25 mouse cellular contexts compared by ENCODE assay signal in the genomic region with DNA sequence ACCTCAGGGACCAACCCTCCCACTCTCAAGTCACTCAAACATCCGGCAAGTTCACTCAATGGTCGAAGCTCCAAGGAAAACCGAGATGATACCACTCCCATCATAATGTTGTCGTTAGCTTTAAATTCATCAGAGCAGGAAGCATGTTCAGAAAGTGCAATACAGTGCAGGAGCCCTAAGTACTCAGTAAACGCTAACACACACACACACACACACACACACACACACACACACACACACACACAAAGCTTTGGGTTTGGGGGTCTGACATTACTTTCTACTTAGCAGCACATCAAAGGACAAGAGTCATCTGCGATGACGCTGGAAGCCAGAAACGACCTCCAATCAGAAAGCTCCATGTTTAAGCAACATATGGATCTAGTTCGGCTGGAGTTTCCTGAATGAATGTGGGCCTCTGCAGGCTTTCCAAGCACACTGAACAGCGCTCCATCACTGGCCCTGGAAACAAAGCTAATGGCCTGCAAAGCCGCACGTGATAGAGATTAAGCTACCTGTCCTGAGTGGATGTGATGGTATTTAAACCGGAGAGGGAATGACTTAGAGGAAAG.
DNase-seq lines count a peak whose midpoint lies in the region; ATAC-seq lines count a peak whose summit lies in the region.
"Had no signal": no experiment of that assay in that cellular context is flagged by ENCODE, and none has a peak within 500 bp of the region (broad histone marks: within the 10 kb centered on the region; RNA-seq: fewer than 3 reads in every experiment).

No protein-coding gene starts in this region.

- no peak for ATAC-seq in neural tube, embryonic 15.5 days (ENCODE audit: low FRiP score)
- peak; percentile 48; the same call in 1 of the 2 replicates for ATAC-seq in embryonic facial prominence, embryonic 13.5 days (ENCODE audit: insufficient number of reproducible peaks, insufficient read depth, low FRiP score, low TSS enrichment, low read depth)
- ATAC-seq in limb, embryonic 12.5 days (ENCODE audit: insufficient number of reproducible peaks, insufficient read depth, low FRiP score, low TSS enrichment, low read depth), result peak; percentile 73
- ATAC-seq: forebrain, embryonic 16.5 days had no signal

- H3K27ac ChIP-seq in neural tube, embryonic 15.5 days (replicated peaks), result no peak overlapping the region
- H3K27ac ChIP-seq in embryonic facial prominence, embryonic 13.5 days, result peak overlapping the region; percentile 79
- peak overlapping the region; percentile 83 for H3K27ac ChIP-seq in limb, embryonic 12.5 days
- H3K27ac ChIP-seq: gastrocnemius, adult 2 months; heart, embryonic 13.5 days; liver, embryonic 13.5 days; neural tube, embryonic 13.5 days had no signal

- H3K9me3 ChIP-seq in neural tube, embryonic 15.5 days (replicated peaks), result no peaks in the 10 kb centered on the region
- H3K9me3 ChIP-seq in embryonic facial prominence, embryonic 13.5 days, result no peaks in the 10 kb centered on the region
- no peaks in the 10 kb centered on the region for H3K9me3 ChIP-seq in limb, embryonic 12.5 days
- H3K9me3 ChIP-seq: heart, embryonic 13.5 days; liver, embryonic 13.5 days; neural tube, embryonic 13.5 days had no signal

- no peak overlapping the region for H3K9ac ChIP-seq in neural tube, embryonic 15.5 days (replicated peaks)
- H3K9ac ChIP-seq in embryonic facial prominence, embryonic 13.5 days, result no peak overlapping the region
- H3K9ac ChIP-seq in limb, embryonic 12.5 days (replicated peaks), result no peak overlapping the region
- H3K9ac ChIP-seq: heart, embryonic 13.5 days; liver, embryonic 13.5 days; lung, embryonic 14.5 days; neural tube, embryonic 13.5 days had no signal

- no peaks in the 10 kb centered on the region for H3K27me3 ChIP-seq in neural tube, embryonic 15.5 days (replicated peaks)
- H3K27me3 ChIP-seq in embryonic facial prominence, embryonic 13.5 days, result no peaks in the 10 kb centered on the region
- H3K27me3 ChIP-seq in limb, embryonic 12.5 days, result no peaks in the 10 kb centered on the region
- H3K27me3 ChIP-seq: heart, embryonic 13.5 days; liver, embryonic 13.5 days; neural tube, embryonic 13.5 days had no signal

- H3K36me3 ChIP-seq in neural tube, embryonic 15.5 days, result no peaks in the 10 kb centered on the region
- H3K36me3 ChIP-seq in embryonic facial prominence, embryonic 13.5 days, result no peaks in the 10 kb centered on the region
- no peaks in the 10 kb centered on the region for H3K36me3 ChIP-seq in limb, embryonic 12.5 days
- H3K36me3 ChIP-seq: heart, embryonic 13.5 days; liver, embryonic 13.5 days; neural tube, embryonic 13.5 days had no signal

- WGBS in neural tube, embryonic 15.5 days, result 75% methylated on average over 13 of the region's 13 CpGs
- WGBS in embryonic facial prominence, embryonic 13.5 days, result 22% methylated on average over 13 of the region's 13 CpGs
- 20% methylated on average over 13 of the region's 13 CpGs for WGBS in limb, embryonic 12.5 days

- H3K4me1 ChIP-seq in neural tube, embryonic 15.5 days, result no peaks in the 10 kb centered on the region
- H3K4me1 ChIP-seq in embryonic facial prominence, embryonic 13.5 days, result peaks cover 12% of the 10 kb centered on the region
- peaks cover 4% of the 10 kb centered on the region for H3K4me1 ChIP-seq in limb, embryonic 12.5 days (replicated peaks)
- H3K4me1 ChIP-seq: heart, embryonic 13.5 days; liver, embryonic 13.5 days; neural tube, embryonic 13.5 days had no signal

- H3K4me2 ChIP-seq in neural tube, embryonic 15.5 days, result no peak overlapping the region
- H3K4me2 ChIP-seq in embryonic facial prominence, embryonic 13.5 days, result peak overlapping the region; percentile 42
- H3K4me2 ChIP-seq in limb, embryonic 12.5 days, result peak overlapping the region; percentile 32
- H3K4me2 ChIP-seq: heart, embryonic 13.5 days; liver, embryonic 13.5 days; lung, embryonic 14.5 days; neural tube, embryonic 13.5 days had no signal

- no peak overlapping the region for H3K4me3 ChIP-seq in neural tube, embryonic 15.5 days (replicated peaks)
- peak overlapping the region; percentile 3; the same call in 1 of the 2 replicates for H3K4me3 ChIP-seq in embryonic facial prominence, embryonic 13.5 days
- no peak overlapping the region for H3K4me3 ChIP-seq in limb, embryonic 12.5 days (replicated peaks)
- H3K4me3 ChIP-seq: erythroblast, embryonic 14.5 days; gastrocnemius, adult 2 months; heart, embryonic 13.5 days; liver, embryonic 13.5 days; neural tube, embryonic 13.5 days had no signal

- DNase-seq in neural tube, embryonic 10.5 days (ENCODE audit: extremely low spot score, low spot score), result peak; percentile 26
- DNase-seq in cerebellum, postnatal 36 days, result no peak
- DNase-seq in ovary, postnatal 36 days (ENCODE audit: low spot score), result no peak
- no peak for DNase-seq in cerebellum, postnatal 4 days (ENCODE audit: low spot score in 2 of 2)
- DNase-seq: B cell, adult 2 months; cerebellum, adult 18-20 months; cerebellum, postnatal 25 days; gastrocnemius, adult 2 months; heart, adult 11 months; heart, postnatal 36 days; kidney, adult 2 months; kidney, postnatal 10 days; layer of hippocampus, postnatal 36 days; liver, embryonic 13.5 days; lung, embryonic 14.5 days; lung, postnatal 36 days; right cerebral cortex, postnatal 14 days; spleen, adult 18-20 months had no signal
